Mouse (Mus musculus) kidney, postnatal 0 days (tissue): ENCODE measurements around the gene Slc39a1. TPM values are rescaled to one million over a fixed set of nuclear protein-coding genes. Genes with fewer than 3 reads are reported as not detected.
A peak's percentile ranks its signal among the peaks of the same experiment; 100 is the strongest.

ENCODE experiments used
- ATAC-seq: fragments of 200-750 bp; cut with Nextera tagmentation; replicated peaks from 2 replicates; pipeline ENCODE4 v1.8.0; 2017; ENCODE audit warnings: low read depth, moderate number of reproducible peaks, moderate TSS enrichment, moderate library complexity; ENCODE audit not compliant: low FRiP score
- DNase-seq: peaks from one replicate; pipeline ENCODE4 v3.0.0-alpha.2; 2016; ENCODE audit warnings: low spot score
- H3K27ac ChIP-seq: fragments of 300-500 bp; sonication (generic); 2 replicates; pipeline ENCODE4 v1.5.1; 2014; ENCODE audit warnings: mild to moderate bottlenecking
- H3K27me3 ChIP-seq: fragments of 300-500 bp; sonication (generic); 2 replicates; pipeline ENCODE4 v1.6.1; 2014; ENCODE audit warnings: low read length, mixed read lengths; ENCODE audit not compliant: insufficient read depth
- H3K36me3 ChIP-seq: fragments of 300-500 bp; sonication (generic); 2 replicates; pipeline ENCODE4 v1.6.1; 2014; ENCODE audit warnings: low read length, mixed read lengths; ENCODE audit not compliant: insufficient read depth
- H3K4me1 ChIP-seq: fragments of 300-500 bp; sonication (generic); replicated peaks from 2 replicates; pipeline ENCODE4 v1.6.1; 2014; ENCODE audit warnings: antibody characterized with exemption, low read length, mixed read lengths; ENCODE audit not compliant: insufficient read depth
- H3K4me2 ChIP-seq: fragments of 300-500 bp; sonication (generic); 2 replicates; pipeline ENCODE4 v1.6.1; 2014; ENCODE audit warnings: mild to moderate bottlenecking, low read length, moderate library complexity, mixed read lengths
- H3K4me3 ChIP-seq: fragments of 300-500 bp; sonication (generic); replicated peaks from 2 replicates; pipeline ENCODE4 v1.5.1; 2014; ENCODE audit warnings: low read depth, low read length
- H3K9ac ChIP-seq: fragments of 300-500 bp; sonication (generic); 2 replicates; pipeline ENCODE4 v1.6.1; 2014; ENCODE audit warnings: low read depth, low read length
- H3K9me3 ChIP-seq: fragments of 300-500 bp; sonication (generic); replicated peaks from 2 replicates; pipeline ENCODE4 v1.6.1; 2016; ENCODE audit warnings: low read length, inconsistent platforms, mixed read lengths
- CTCF ChIP-seq: IDR thresholded peaks from 2 replicates; pipeline ENCODE4 v1.5.1; 2016; ENCODE audit warnings: antibody characterized with exemption, low read depth, mild to moderate bottlenecking, moderate library complexity
- WGBS: fragments of 180-500 bp; shearing (Covaris S2); extraction: QIAGEN DNeasy Blood & Tissue Kit; methylation state at CpG from one replicate; pipeline ENCODE4 v1.1.7; 2014; 5-methylcytosine and 5-hydroxymethylcytosine counted together
- microRNA-seq: library from miRNA; unstranded; fragments of <30 nt; microRNA quantifications from one replicate; pipeline ENCODE4, GENCODE M21; 2016
- polyA plus RNA-seq: library from polyadenylated mRNA; unstranded; fragments of >200 nt; fragmentation: Nextera tagmentation; extraction: Ambion mirVana; gene quantifications from 2 replicates; pipeline ENCODE4 v1.2.1, GENCODE M21; 2015

Gene Slc39a1
- polyA plus RNA-seq, 1 experiment from 2014 or later: 130 TPM

GRCm38 (mm10) chr3:90294064-90294440 is 46.1 kb downstream of the Slc39a1 start:
- DNase-seq (peak; percentile 38), ATAC-seq (no peak)
- TF ChIP-seq CTCF: no peak
- Histone ChIP-seq H3K36me3 (no peaks in the 10 kb centered on the region), H3K27ac (peak overlapping the region; percentile 95), H3K9ac (peak overlapping the region; percentile 93), H3K4me2 (peak overlapping the region; percentile 73), H3K27me3 (no peaks in the 10 kb centered on the region), H3K4me1 (0 out of 2 replicates have a peak, but pooled peaks cover 6% of the 10 kb centered on the region), H3K4me3 (peak overlapping the region; percentile 83), H3K9me3 (no peaks in the 10 kb centered on the region)
- WGBS: under 1% methylated on average over 11 of the region's 11 CpGs

DNA sequence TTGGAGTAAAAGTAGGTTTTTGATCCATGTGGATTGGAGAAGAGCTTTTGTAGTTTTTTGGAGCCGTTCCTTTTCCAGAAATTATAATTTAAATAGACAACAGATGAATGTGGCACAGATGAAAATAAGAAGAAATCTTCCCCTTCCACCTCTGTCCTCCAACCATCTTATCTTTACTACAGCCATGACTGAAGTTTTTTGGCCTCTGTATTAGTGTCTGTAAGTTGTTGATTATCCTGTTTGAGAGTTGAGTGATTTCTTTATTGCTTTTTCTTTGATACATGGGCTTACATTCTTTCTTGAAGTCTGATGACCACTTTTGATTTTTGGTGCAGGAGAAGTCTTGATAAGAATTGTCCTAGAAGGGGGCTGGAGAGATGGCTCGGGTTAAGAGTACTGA is 46.7 kb downstream of the Slc39a1 start:
- TF ChIP-seq CTCF: no peak
- no peaks in the 10 kb centered on the region for H3K36me3 ChIP-seq
- H3K27me3 ChIP-seq: no peaks in the 10 kb centered on the region
- H3K4me2 ChIP-seq: peak overlapping the region; percentile 73
- peak overlapping the region; percentile 83 for H3K4me3 ChIP-seq
- H3K27ac ChIP-seq: no peak overlapping the region
- ATAC-seq (no peak), DNase-seq (no peak)
- H3K9me3 ChIP-seq: no peaks in the 10 kb centered on the region
- WGBS: 58% methylated on average over 2 of the region's 2 CpGs
- H3K4me1 ChIP-seq: 0 out of 2 replicates have a peak, but pooled peaks cover 6% of the 10 kb centered on the region
- H3K9ac ChIP-seq: no peak overlapping the region

Small RNA genes within 50 kb of the gene (microRNA-seq; reads per million reads assigned to microRNA genes)
- gene Mir7012: not detected

Other genes starting within 250 kb of the Slc39a1 start
- 160 and 168 TPM in 2 replicates for gene Hax1, start 249.4 kb upstream of the Slc39a1 start, polyA plus RNA-seq
- 166 and 177 TPM in 2 replicates for gene 4933434E20Rik, start 196.5 kb upstream of the Slc39a1 start, polyA plus RNA-seq
- gene Ubap2l, start 195.5 kb upstream of the Slc39a1 start, polyA plus RNA-seq: 150 TPM in 2 replicates
- 352 and 403 TPM in 2 replicates for gene Tpm3, start 175.5 kb upstream of the Slc39a1 start, polyA plus RNA-seq
- gene Nup210l, start 144.0 kb upstream of the Slc39a1 start, polyA plus RNA-seq: 0.08 and 0.12 TPM in 2 replicates
- 1,751 and 2,362 TPM in 2 replicates for gene Rps27, start 34.5 kb upstream of the Slc39a1 start, polyA plus RNA-seq
- 34.0 and 36.7 TPM in 2 replicates for gene Rab13, start 34.5 kb upstream of the Slc39a1 start, polyA plus RNA-seq
- 153 and 160 TPM in 2 replicates for gene Jtb, start 16.6 kb upstream of the Slc39a1 start, polyA plus RNA-seq
- 4.0 and 5.1 TPM in 2 replicates for gene Creb3l4, start 4.7 kb upstream of the Slc39a1 start, polyA plus RNA-seq
- 20.7 and 23.7 TPM in 2 replicates for gene Crtc2, start 6.0 kb downstream of the Slc39a1 start, polyA plus RNA-seq
- 2.2 TPM in 2 replicates for gene Dennd4b, start 17.0 kb downstream of the Slc39a1 start, polyA plus RNA-seq
- gene Gatad2b, start 45.0 kb downstream of the Slc39a1 start, polyA plus RNA-seq: 8.1 and 8.9 TPM in 2 replicates
- 15.1 and 16.1 TPM in 2 replicates for gene Slc27a3, start 141.8 kb downstream of the Slc39a1 start, polyA plus RNA-seq
- gene Ints3, start 185.4 kb downstream of the Slc39a1 start, polyA plus RNA-seq: 17.0 and 17.9 TPM in 2 replicates
- 16.7 and 17.1 TPM in 2 replicates for gene Npr1, start 217.7 kb downstream of the Slc39a1 start, polyA plus RNA-seq
- 118 and 134 TPM in 2 replicates for gene Ilf2, start 228.0 kb downstream of the Slc39a1 start, polyA plus RNA-seq
- gene Snapin, start 242.9 kb downstream of the Slc39a1 start, polyA plus RNA-seq: 76.1 and 79.6 TPM in 2 replicates